Mouse (Mus musculus) adrenal gland, postnatal 14 days (tissue): ENCODE measurements at regions not wholly inside any gene's neighbourhood (a gene's known extent, or its start where the extent isn't known, plus 50 kb on each side); places are given as distances from the start of the nearest gene placed in this dataset.

Experiments used
- DNase-seq: peaks from one replicate; pipeline ENCODE4 v3.0.0; 2021; ENCODE audit warnings: mixed read lengths

GRCm38 (mm10) chr7:111241538-111241937 is 158.7 kb upstream of the Eif4g2 start:
- peak; percentile 36 for DNase-seq

- DNase-seq = peak; percentile 39
These were observed 157.5 kb upstream of the Eif4g2 start for GRCm38 (mm10) chr7:111240234-111240826.

GRCm38 (mm10) chr7:111237819-111238218 is 155.0 kb upstream of the Eif4g2 start:
- DNase-seq = peak; percentile 28

DNA sequence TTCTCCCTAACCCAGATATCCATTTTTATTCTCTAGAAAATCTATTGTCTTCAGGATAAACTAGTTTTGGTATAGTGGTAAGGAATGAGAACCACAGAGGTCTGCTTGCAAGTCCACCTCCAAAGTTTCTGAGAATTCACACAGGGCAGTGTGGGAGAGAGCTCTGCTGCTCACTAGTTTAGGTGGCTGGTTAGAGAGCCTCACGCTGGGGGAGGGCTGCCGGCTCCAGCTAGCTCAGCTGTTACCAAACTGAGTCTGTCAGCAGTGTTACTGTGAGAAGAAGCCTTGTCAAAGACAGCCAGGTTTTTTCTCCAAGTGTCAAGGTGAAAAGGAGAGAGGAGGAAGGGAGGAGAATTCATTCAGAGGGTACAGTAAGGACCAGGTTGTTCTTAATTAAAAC is 147.8 kb upstream of the Eif4g2 start:
- no peak for DNase-seq

- DNase-seq = no peak
These were observed 144.3 kb upstream of the Eif4g2 start for GRCm38 (mm10) chr7:111227082-111227481.

DNA sequence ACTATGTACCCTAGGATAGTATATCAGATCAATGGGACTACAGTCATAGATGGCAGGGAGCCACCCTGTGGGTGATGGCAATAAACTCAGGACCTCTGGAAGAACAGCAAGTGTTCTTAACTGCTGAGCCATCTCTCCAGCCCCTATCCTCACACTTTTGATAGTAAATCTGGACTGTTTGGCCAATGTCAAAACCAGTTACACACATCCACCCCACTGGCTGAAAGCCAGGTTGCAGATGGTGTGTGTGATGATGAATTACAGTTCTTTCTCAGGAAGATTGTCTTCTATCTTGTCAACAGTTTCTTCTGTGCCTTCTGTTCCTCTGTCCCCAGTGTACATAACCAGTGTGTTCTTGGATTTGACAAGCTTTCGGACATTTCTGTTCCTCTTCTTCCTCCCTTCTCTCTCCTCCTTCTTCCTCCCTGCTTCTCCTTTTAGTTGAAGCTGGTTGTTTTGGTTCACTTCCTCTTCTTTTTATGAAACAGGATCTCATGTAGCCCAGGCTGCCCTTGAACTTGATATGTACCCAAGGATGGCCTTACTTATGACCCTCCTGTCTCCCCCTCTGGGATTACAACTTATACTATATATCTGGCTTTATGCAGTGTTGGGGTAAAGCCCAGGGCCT is 143.3 kb upstream of the Eif4g2 start:
- DNase-seq = peak; percentile 15

GRCm38 (mm10) chr7:111215586-111215985 is 132.8 kb upstream of the Eif4g2 start:
- DNase-seq = no peak

DNA sequence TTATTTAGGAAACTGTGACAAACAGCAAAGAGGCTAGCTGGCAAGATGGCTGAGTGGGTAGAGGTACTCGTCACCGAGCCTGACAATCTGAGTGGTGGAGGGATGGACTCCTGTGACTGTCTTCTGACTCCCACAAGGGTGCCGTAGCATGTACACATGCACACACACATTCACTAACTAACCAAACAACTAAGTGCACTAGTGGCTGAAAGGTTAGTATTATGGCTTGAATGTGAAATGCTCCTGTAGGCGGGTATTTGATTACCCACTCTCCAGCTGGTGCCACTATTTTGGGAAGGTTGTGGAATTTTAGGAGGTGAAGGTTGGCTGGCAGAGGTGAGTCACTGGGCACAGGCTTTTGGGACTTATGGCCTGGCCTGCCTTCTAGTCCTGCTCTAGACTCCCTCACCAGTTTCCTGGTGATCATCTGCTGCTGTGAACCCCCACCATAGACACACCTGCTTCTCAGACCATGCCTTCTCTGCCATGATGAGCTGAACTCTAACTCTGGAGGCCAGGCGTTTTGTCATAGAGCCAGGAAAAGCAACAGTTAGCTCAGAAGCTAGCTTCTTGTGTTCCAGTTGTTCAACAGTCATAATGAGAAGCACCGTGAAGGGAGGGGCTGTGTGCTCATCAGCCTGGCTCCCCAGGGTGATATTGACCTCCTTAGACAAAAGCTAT is 131.5 kb upstream of the Eif4g2 start:
- DNase-seq = no peak

- no peak for DNase-seq
These were observed 129.4 kb upstream of the Eif4g2 start for GRCm38 (mm10) chr7:111212188-111212587.

DNA sequence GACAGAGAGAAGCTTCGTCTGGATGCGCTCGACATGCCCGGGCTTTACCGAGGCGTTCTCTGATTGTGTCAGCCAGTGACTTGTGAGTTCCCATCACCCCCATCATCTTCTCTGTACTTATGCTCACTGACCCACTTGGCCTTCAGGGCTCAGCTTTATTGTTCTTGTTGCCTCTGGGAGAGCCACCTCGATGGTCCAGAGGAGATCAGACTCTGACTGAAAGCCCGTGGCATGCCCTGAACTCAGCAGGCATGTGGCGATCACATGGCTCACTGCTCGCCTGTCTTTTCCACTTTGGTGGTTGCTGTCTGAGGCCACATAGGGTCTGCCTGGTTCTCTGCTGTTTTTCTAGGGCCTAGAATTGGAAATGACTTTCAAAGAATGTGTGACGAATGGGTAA is 128.8 kb upstream of the Eif4g2 start:
- no peak for DNase-seq

GRCm38 (mm10) chr7:111210282-111210681 is 127.5 kb upstream of the Eif4g2 start:
- DNase-seq = no peak

- DNase-seq = no peak
These were observed 123.0 kb upstream of the Eif4g2 start for GRCm38 (mm10) chr7:111205876-111206275.

GRCm38 (mm10) chr7:111198608-111199355 is 116.0 kb upstream of the Eif4g2 start:
- DNase-seq = no peak

DNA sequence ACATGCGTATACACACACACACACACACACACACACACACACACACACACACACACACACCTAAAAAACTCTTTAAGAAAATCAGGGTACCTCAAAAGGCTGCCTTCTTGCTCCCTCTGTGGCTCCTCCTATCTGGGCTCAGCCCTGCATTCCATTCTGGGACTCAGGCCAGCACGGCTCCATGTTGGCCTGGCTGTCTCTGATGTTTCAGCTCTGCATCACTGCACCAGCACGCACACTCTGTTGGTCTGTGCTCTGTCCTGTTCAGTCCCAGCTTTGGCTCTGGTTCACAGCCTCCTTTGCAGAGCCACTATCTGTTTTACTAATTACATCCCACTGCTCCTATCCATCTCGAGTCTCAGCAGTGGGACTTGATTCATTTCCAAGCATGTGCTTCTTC is 108.8 kb upstream of the Eif4g2 start:
- peak; percentile 68 for DNase-seq

GRCm38 (mm10) chr7:111191216-111191615 is 108.4 kb upstream of the Eif4g2 start:
- DNase-seq = no peak

DNA sequence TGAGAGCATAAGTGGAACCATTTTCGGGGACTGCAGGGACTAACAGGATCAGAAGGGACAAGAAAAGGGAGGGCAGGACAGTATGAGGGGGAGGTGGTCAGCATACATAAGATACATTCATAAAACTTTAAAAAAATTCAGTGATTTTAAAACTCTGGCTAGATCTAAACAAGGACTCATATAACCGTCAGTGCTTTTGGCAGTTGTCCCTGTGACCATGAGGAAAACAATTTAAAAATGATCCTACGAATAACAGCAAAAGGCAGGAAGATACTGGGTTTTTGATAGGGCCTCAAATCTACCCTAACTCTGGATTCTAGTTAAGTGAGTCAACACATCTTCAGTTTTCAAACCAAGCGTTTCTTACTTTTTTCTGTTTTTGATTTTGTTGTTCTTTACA is 106.9 kb upstream of the Eif4g2 start:
- DNase-seq = no peak

- DNase-seq = no peak
These were observed 103.1 kb upstream of the Eif4g2 start for GRCm38 (mm10) chr7:111185954-111186353.

DNA sequence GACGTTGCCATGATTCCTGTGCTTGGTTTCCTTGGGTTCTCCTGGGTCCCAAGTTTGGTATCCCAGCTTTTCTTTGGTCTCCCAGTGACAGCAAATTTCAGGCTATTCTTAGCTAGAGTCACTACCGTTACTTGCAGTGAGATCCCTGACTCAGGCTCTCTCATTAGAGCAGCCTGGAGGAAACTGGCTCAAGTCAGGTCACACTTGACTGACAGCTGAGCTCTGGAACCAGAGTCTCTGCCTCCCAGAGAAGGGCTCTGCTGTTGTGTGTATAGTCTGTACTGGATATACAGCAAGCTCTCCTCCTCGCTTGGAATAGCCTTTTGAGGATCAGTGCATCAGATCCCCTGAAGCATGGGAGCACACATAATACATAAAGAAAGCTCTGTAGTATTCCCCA is 100.7 kb upstream of the Eif4g2 start:
- no peak for DNase-seq

GRCm38 (mm10) chr7:111182319-111182718 is 99.5 kb upstream of the Eif4g2 start:
- peak; percentile 67 for DNase-seq

GRCm38 (mm10) chr7:111179401-111180271 is 96.8 kb upstream of the Eif4g2 start:
- DNase-seq = peak; percentile 92

GRCm38 (mm10) chr7:111174393-111175124 is 91.7 kb upstream of the Eif4g2 start:
- DNase-seq = no peak
